ENCODE assay signal across 39 mouse cellular contexts in the genomic region with DNA sequence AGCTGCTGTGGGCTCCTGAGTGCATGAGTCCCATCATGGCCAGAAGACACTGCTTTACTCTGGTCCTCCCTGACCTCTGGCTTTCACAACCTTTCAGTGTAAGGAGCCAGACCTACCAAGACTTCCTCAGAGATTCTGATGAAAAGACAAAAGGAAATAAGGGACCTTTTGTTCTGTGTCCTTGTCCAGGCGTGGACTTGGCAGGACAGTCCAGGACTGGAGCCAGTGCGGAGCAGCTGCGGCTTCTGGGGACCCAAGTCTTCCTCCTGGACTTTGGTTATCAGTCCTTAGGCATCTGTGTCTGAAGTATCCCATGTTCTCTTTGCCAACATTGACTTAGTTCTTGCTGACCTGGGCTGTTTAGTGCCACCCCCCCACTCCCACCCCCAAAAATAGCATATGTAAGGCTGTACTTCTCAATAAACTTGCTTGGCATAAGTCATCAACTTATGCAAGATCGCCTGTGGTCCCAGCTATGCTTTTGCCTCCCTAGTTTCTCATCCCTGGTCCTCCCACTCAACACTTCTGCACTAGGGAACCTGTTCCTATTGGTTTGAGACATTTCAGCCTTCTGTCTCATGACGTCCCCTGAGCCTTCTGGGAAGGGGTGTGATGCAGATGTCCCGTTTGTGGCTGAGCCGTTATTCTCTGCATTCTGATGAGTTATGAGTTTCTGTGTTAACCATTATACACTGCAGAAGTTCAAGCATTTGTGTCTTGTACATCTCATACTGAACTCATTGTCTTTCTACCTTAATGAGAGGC. TPM values are rescaled to one million over a fixed set of nuclear protein-coding genes. Genes with fewer than 3 reads are reported as not detected.
DNase-seq lines count a peak whose midpoint lies in the region; TF ChIP-seq lines count a peak whose summit lies in the region.
"Had no signal": no experiment of that assay in that cellular context is flagged by ENCODE, and none has a peak within 500 bp of the region (broad histone marks: within the 10 kb centered on the region; RNA-seq: fewer than 3 reads in every experiment).

No protein-coding gene starts in this region.

- H3K4me1 ChIP-seq in testis, adult 2 months (ENCODE audit: control insufficient read depth, insufficient read depth, low read length): peaks cover 9% of the 10 kb centered on the region

- no peak overlapping the region for H3K4me3 ChIP-seq in gastrocnemius, adult 2 months
- peak overlapping the region; percentile 48 for H3K4me3 ChIP-seq in testis, adult 2 months (ENCODE audit: control insufficient read depth, low read depth, low read length)
- H3K4me3 ChIP-seq: erythroblast, embryonic 14.5 days; hindbrain, embryonic 13.5 days; limb, embryonic 10.5 days; limb, embryonic 15.5 days; midbrain, embryonic 13.5 days; neural tube, embryonic 13.5 days had no signal

- TF ChIP-seq POLR2A in testis, adult 2 months (IDR thresholded peaks at IDR 0.05; ENCODE audit: control insufficient read depth, low read depth, low read length): no peak

- no peaks in the 10 kb centered on the region; the same call in 1 of the 2 replicates for H3K36me3 ChIP-seq in testis, adult 2 months (ENCODE audit: control insufficient read depth, insufficient read depth, low read length)
- H3K36me3 ChIP-seq: hindbrain, embryonic 13.5 days; limb, embryonic 10.5 days; limb, embryonic 15.5 days; midbrain, embryonic 13.5 days; neural tube, embryonic 13.5 days had no signal

- DNase-seq in gastrocnemius, adult 2 months: peak; percentile 36
- no peak for DNase-seq in gastrocnemius, postnatal 4 days (ENCODE audit: low spot score in 2 of 2)
- peak; percentile 40 for DNase-seq in heart, postnatal 14 days
- no peak for DNase-seq in heart, adult 8-10 months (ENCODE audit: low spot score)
- DNase-seq in testis, postnatal 10 days (ENCODE audit: low spot score): no peak
- DNase-seq in urinary bladder, adult 18-20 months (ENCODE audit: low spot score in 2 of 2): no peak
- DNase-seq: adrenal gland, adult 2 months; adrenal gland, postnatal 36 days; cerebellum, adult 2 months; cerebellum, postnatal 14 days; kidney, adult 8-10 months; kidney, postnatal 4 days; lung, adult 2 months; lung, postnatal 10 days; spleen, adult 18-20 months had no signal

- intact Hi-C loops in gastrocnemius, adult 2 months (cut with DNase I): no loop called here
- intact Hi-C loops in heart, postnatal 14 days (cut with DNase I): no loop called here

- TF ChIP-seq CTCF in gastrocnemius, adult 2 months (IDR thresholded peaks at IDR 0.05): no peak
- no peak for TF ChIP-seq CTCF in testis, adult 2 months (IDR thresholded peaks at IDR 0.05; ENCODE audit: control insufficient read depth, insufficient read depth, insufficient replicate concordance, low read depth, low read length)

- H3K27me3 ChIP-seq in testis, adult 2 months (ENCODE audit: control insufficient read depth, insufficient read depth, low read length): no peaks in the 10 kb centered on the region
- H3K27me3 ChIP-seq: midbrain, embryonic 13.5 days had no signal

- no peak overlapping the region for H3K27ac ChIP-seq in gastrocnemius, adult 2 months
- no peak overlapping the region for H3K27ac ChIP-seq in testis, adult 2 months (ENCODE audit: control insufficient read depth, insufficient read depth, low read depth, low read length)
- H3K27ac ChIP-seq: hindbrain, embryonic 13.5 days; kidney, postnatal 0 days; limb, embryonic 10.5 days; limb, embryonic 15.5 days; liver, embryonic 14.5 days; macrophage; midbrain, embryonic 13.5 days; neural tube, embryonic 13.5 days had no signal

RNA-seq across cellular contexts. Expression of a gene that starts 1.9 kb away (rescaled TPM):
- not detected for total RNA-seq in gastrocnemius, adult 2 months (2021)
- total RNA-seq in gastrocnemius, postnatal 4 days (2021): not detected
- total RNA-seq in heart, postnatal 14 days (2021): not detected
- not detected for total RNA-seq in heart, adult 8-10 months (2022)
- 126 TPM in 2 replicates for polyA plus RNA-seq in testis, adult 2 months (2012; rRNA removed)
- total RNA-seq: adrenal gland, adult 2 months; adrenal gland, postnatal 36 days; ES-E14; granulocyte monocyte progenitor cell, adult 5-6 weeks; heart, postnatal 25 days; left cerebral cortex, postnatal 10 days; megakaryocyte-erythroid progenitor cell, adult 5-6 weeks had no signal
- polyA plus RNA-seq: activated CD4-positive, CD25-positive, alpha-beta regulatory T cell, adult 4 months; adrenal gland, adult 2 months; cerebellum, adult 2 months; cortical plate, adult 2 months; embryonic facial prominence, embryonic 14.5 days; erythroblast, embryonic 14.5 days; forebrain, embryonic 11.5 days; forebrain, embryonic 16.5 days; heart, embryonic 14.5 days; hindbrain, embryonic 13.5 days; intestine, embryonic 16.5 days; kidney, postnatal 0 days; limb, embryonic 10.5 days; limb, embryonic 15.5 days; liver, embryonic 14.5 days; lung, adult 2 months; macrophage; midbrain, embryonic 13.5 days; neural tube, embryonic 13.5 days; stomach, embryonic 16.5 days; urinary bladder, adult 2 months had no signal

RNA-seq across cellular contexts. Expression of a gene that starts 28.3 kb away (rescaled TPM):
- total RNA-seq in gastrocnemius, adult 2 months (2021): 10 to 100 TPM in 1 of 2 experiments, 1 to 10 TPM in 1; 6.0 to 11.0 TPM
- total RNA-seq in gastrocnemius, postnatal 4 days (2021): 10 to 100 TPM; 48.6 to 48.8 TPM
- total RNA-seq in heart, postnatal 14 days (2021): 10 to 100 TPM; 32.5 to 36.3 TPM
- 10 to 100 TPM; 14.3 to 31.5 (median 21.0) TPM for total RNA-seq in heart, adult 8-10 months (2022)
- polyA plus RNA-seq in testis, adult 2 months (2012; rRNA removed): 9.8 and 11.3 TPM in 2 replicates

Comparison
In these comparisons a context has a peak if more than half of its experiments do, and no peak if none do; other contexts are left out.
1. DNase-seq: peak in gastrocnemius, adult 2 months (single experiment) and heart, postnatal 14 days (2 of 2); none in gastrocnemius, postnatal 4 days (0 of 2), heart, adult 8-10 months (single experiment), testis, postnatal 10 days (single experiment) and urinary bladder, adult 18-20 months (0 of 2).